Mouse (Mus musculus) CH12F3 (cell line): ENCODE results near the gene Gatd1.
"Not testable (repeated sequence)": the region's sequence is repeated elsewhere in the genome, so short reads cannot be mapped to it uniquely, and the experiment has no call there.

Source experiments
- in situ Hi-C: fragments of 300-500 bp; cut with MboI; formaldehyde crosslinking; loops from 2 replicates; pipeline ENCODE4 v1.14.3; 2020; ENCODE audit warnings: low sequenced_read_pairs

Gene Gatd1

DNA sequence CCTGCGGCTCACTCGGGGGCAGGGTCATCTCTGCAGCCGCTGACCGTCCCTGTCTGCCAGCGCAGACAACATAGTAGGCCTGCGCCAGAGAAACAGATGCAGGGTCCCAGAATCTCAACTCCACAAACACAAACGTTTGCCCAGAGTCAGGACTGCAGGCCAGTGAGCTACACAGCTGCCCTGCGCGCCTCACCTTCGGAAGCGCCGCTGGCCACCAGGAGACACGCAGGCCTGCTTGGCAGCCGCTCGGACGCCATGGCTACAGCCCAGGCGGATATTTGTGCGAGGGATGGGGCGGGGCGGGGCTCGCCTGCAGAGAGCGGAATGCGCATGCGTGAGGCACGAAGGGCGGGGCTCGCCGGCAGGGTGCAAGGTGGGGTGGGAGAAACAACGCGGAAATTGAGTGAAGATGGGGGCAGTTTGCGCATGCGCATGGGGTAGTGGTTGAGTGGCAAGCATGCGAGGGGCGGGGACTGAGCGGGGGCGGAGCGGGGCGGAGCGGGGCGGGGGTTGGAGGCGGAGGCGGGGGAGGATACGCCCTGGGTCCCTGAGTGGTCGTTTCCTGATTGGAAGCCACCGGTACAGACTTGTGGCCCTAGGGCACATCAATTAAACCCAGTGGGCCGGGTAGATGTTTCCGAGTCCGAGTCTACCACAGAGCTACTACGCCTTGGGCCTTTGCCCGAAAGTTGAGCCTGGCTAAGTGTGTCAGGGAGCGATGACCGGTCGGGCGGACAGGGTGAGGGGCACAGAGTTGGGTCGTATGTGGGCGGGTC, at the start of gene Gatd1:
Gene Gatd1, minus strand, starts transcription at position 328 of the 776 bp plus-strand sequence.
- in situ Hi-C loops: no loop called here

DNA sequence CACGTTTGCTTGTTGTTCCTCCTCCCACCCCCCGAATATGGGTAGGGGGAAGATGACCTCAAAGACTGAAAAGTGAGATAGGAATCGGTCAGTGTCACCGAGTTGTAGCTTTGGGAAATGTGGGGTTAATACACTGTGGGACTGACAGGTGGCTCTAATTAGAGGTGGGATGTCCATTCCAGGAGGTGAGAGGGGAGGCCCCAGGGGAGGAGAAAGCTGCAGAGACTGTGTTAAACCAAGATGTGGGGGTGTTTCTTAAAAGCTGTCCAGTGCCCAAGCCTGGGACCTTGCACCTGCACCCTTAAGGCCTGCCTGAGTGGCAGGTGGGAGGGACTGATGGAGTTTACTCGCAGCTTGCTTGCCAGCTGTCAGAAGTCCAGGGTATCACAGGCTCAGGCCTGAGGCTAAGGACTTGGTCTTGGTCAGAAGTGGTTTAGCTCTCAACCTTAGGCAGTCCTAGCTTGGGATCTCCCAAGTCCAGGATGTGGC, 48.4 kb upstream of the Gatd1 start:
- in situ Hi-C loops: no loop called here

DNA sequence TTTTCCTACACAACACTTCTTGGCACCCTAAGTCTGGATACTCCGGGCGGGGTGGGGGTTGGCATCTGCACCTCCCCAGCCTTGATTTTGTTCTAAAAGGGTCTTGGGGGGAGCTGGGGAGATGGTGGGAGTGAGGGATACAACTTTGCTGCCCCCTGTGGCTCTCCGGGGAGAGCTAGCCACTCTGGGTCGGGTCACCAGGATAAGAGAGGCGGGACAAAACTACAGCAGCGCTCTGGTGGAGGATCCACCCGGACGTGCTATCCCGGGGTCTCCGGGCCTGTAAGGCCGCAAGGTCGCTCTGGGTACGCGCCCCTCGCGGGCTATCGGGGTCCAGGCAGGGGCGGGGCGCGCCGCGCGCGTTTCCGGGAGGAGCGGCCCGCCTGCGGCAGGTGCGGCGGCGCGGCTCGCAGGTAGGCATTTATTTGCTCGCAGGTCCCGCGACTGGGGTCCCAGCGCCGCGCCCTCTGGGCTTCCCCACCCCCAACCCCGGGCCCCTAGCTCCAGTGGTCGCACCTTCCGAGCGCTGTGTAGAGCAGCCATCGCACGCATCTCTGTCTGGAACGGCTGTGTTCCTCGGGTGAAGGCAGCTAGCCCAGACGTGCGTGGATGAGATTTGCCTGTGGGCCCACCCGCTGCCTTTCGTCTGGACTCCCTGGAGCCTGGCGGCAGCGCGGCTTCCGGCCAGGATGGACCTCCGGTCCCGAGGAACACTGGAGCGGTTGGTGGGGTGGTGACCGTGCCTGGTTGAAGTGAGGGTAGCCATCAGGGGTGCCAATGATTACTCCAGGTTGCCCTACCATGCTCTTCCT, 47.8 kb upstream of the Gatd1 start:
- in situ Hi-C loops: no loop called here

DNA sequence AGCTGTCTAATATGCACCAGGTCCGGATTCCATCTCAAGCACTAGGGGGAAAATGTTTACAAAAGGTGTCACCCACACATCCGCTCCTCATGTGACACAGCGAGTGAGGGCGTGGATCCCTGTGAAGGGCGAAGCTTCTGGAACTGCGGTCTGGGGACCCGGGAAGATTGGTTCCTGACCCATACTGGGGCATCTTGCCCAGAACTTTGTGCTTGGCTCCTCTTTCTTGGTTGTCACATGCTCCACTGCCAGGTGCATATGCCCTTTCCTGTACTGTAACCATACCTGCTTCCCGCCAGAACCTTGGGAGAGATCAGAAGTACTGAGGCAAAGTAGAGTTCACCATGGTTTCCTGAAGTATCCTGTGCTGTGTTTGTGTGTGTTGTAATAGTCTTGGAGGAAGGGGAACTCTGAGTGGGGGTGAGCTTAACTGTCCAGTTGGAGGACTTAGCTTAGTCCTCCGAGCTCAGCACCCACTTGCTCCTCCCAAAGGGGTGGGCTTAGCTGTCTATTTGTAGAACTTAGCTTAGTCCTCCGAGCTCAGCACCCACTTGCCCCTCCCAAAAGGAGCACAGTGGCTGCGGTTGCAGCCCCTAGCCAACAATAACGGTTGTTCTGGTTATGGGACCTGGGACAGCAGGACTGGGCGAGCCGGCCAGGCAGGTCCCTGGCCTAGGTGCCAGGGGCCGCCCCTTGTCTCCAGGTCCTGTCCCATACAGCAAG, 46.6 kb upstream of the Gatd1 start, which contains the start of gene Cracr2b:
Gene Cracr2b, plus strand, starts transcription at position 704 of the 723 bp plus-strand sequence.
- in situ Hi-C loops: no loop called here

DNA sequence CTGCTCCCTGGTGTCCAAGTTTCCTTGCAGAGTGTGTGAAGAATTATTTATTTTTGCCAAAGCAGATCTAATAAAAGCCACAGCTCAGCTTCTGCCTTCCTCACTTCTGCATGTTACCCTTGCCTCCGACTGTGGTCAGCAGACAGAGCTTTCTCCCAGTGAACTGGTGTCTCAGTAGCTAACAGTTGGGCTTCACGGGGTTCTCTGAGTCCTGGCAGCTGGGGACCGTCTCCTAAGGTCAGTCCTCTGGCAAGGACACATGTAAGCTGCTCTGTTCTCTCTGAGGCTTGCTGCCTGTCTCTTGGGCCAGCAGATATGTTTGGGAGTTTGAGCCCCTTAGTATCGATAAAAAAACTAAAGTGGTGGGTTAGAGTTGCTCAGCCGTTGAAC, 46.1 kb upstream of the Gatd1 start:
- in situ Hi-C loops: no loop called here

DNA sequence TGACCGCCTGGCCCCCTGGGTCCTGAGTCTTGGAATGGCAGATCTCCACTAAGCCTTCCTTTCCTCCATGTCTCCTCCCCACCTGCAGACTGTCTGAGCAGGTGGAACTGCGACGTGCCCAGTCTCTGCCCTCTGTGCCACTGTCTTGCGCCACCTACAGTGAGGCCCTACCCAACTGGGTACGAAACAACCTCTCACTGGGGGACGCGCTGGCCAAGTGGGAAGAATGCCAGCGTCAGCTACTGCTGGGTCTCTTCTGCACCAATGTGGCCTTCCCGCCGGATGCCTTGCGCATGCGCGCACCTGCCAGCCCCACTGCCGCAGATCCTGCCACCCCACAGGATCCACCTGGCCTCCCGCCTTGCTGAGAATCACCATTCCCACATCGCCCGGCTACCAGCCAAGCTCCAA, 45.4 kb upstream of the Gatd1 start:
- in situ Hi-C loops: no loop called here

DNA sequence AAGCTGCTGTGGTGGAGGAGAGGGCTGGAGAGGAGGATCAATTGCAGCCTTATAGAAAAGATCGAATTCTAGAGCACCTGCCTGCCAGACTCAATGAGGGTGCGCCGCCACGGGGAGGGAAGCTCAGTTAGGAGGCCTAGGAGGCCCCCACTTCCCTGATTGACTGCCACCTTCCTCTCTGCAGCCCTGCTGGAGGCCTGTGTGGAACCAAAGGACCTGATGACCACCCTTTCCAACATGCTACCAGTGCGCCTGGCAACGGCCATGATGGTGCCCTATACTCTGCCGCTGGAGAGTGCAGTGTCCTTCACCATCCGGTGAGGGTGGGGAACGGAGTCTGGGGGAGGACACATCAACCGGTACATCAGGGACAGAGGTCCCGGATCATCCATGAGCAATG, 44.7 kb upstream of the Gatd1 start:
- in situ Hi-C loops: no loop called here

DNA sequence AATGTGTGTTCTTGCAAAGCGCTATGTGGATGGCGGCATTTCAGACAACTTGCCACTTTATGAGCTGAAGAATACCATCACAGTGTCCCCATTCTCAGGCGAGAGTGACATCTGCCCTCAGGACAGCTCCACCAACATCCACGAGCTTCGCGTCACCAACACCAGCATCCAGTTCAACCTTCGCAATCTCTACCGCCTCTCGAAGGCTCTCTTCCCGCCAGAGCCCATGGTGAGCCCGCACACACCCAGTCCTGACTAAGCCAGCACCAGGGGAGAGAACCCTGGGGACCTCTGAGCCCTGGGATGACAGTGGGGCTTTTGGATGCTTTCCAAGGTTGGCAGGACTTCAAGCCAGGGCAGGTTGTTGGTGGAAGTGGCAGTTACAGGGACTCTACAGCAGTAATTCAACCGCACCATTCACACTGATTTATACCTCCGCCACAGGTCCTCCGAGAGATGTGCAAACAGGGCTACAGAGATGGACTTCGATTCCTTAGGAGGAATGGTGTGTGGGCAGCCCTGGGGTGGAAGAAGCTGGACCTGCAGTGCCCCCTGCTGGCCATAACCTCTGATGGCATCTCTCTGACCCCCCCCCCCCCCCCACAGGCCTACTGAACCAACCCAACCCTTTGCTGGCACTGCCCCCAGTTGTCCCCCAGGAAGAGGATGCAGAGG, 44.2 kb upstream of the Gatd1 start:
- in situ Hi-C loops: no loop called here

DNA sequence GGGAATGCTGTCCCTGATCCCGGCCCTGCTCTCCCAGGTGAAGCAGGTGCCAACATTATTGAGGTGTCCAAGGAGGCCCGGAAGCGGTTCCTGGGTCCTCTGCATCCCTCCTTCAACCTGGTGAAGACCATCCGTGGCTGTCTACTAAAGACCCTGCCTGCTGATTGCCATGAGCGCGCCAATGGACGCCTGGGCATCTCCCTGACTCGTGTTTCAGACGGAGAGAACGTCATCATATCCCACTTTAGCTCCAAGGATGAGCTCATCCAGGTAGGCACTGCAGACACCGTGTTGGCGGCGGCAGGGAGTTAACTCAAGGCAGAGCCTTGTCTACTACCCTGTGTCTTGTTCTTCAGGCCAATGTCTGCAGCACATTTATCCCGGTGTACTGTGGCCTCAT, 43.3 kb upstream of the Gatd1 start:
- in situ Hi-C loops: no loop called here

DNA sequence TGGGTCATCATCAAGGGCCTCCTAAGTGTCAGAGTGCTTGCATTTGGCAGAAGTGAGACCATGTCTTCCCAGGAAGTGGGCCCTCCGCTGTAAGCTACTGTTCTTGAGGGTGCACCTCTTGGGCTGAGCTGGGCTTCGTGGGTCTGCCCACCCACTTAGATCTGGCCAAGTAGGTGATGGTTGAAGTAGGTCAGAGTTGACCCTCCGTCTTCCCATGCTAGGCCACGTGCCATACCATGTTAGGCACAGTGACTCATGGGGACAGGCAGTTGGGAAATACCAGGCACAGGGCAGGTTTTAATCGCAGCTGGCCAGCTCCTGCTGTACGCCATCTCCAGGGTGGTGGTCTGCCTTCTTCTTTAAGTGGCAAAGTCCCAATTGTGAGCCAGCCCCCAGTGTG, 42.8 kb upstream of the Gatd1 start:
- in situ Hi-C loops: no loop called here

DNA sequence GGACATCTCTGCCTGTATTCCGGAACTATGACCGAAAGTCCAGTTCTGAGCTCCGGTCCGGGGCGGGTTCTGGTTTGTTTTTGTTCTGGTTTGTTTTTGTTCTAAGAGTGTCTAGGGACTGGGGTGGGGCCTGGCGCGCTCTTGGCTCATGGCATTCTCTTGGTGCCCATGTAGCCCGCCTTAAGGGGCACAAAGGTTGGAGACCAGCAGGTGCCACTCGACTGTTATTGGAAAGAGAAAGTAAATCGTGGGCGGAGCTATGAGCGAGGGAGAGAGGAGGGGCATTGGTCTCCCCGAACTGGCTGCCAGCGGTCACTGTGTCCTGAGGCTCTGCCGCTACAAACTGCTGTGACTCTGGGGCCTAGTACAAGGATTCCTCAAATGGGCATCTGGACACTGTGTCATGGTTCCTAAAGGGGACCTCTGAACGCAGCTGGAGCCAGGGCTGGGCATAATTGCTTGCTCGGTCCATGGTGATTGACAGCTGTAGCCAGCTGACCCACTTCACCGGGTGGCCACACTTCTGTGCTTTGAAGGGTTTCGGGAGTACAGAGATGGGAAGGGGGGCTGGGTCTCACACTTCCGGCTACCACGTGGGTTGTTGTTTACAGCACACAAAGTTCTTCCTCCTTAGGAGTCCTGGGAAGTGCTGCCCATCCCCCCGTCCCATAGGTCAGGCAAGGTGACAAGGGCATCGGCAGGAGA, 41.8 kb upstream of the Gatd1 start:
- in situ Hi-C loops: no loop called here

DNA sequence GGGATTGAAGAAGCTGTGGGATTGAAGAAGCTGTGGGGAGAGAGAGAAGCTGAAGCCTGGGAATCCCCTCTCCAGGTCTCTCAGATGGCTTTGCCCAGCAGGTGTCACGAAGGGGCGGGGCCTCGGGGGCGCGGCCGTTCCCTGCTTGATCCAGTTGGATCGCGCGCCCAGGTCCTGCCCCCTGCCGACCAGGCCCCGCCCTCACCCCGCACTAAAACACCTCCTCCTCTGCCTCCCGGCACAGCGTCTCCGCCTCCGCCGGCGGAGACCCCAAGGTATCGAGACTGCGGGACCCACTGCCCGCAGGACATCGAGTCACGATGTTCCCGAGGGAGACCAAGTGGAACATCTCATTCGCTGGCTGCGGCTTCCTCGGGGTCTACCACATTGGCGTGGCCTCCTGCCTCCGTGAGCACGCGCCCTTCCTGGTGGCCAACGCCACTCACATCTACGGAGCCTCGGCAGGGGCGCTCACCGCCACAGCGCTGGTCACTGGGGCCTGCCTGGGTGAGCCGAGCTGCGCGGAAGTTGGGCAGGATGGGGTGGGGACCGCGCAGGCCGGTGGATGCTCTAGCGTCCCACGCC, 41.1 kb upstream of the Gatd1 start, which contains the start of gene Pnpla2:
Gene Pnpla2, plus strand, starts transcription at position 232 of the 585 bp plus-strand sequence.
- in situ Hi-C loops: no loop called here

DNA sequence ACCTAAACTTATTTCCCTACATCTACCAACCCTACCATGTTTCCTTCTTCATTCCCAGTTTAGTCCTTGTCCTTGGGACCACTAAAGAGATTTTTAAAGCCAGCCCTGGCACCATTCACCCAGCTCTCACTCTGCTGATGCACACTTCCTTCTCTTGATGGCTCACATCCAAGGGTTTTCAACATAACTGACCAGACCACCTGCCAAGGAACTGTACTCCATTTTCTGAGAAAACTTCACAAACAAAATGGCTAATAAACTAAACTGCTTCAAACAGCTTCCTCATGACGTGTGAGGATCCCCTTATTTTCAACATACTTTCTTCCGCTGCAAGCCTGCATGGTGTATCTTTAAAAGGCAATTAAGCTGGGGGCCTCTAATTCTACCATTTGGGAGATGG, 39.7 kb upstream of the Gatd1 start:
- in situ Hi-C loops: no loop called here

DNA sequence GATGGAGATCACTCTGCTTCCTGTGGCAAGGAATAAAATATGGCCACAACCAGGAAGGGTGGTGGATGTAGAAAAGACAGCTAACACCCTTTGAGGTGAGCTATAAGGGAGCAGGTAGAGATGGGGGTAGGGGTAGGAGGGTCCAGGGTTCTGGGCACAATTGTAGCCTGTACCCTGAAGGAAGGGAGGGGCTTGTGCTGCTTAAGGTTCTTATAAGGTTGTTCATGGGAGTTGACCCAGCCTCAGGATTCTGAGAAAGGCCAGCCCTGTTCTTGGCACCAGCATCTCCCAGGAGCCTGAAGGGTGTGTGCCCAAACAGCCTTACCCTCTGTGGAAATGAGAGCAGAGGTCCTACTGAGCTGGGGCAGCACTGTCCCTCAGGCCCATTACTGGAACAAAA, 38.0 kb upstream of the Gatd1 start:
- in situ Hi-C loops: no loop called here

DNA sequence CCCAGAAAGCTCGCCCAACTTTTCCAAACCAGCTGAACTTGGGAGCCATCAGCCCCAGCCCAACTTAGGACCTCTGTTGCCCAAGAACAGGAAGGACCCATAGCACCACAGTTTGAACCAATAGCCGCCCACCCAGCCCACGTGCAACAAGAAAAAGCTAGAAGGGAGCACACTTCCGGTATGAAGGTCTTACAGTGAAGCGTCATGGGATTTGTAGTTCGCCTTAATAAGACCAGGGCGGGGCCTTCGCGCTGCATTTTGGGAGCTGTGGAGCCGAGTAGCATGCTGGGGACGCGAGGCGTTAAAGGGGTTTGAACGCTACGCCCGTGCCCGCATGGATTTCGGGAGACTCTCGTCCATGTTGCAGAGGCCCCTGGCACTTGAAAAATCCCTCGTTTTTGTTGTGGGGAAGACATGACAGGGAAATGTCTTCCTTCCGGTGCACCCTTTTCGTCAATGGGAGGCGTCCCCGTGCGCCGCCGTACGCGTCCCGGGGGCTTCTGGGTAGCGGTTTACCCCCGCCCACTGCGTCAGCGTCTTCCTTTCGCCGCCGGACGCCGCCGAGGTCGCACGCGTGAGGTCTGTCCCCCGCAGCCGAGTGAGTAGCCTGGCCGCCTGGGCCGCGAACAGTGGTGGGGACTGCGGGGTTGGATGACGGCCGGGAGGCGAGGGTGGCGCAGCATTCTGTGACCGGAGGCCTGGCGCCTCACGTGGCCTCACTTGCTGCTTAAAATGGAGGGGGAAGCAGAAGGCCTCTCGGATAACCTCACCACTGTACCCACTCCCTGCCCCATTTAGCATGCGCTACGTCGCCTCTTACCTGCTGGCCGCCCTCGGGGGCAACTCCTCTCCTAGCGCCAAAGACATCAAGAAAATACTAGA, 33.4 kb upstream of the Gatd1 start, which contains the start of gene Rplp2:
Gene Rplp2, plus strand, starts transcription at position 261 of the 882 bp plus-strand sequence.
- in situ Hi-C loops: no loop called here

DNA sequence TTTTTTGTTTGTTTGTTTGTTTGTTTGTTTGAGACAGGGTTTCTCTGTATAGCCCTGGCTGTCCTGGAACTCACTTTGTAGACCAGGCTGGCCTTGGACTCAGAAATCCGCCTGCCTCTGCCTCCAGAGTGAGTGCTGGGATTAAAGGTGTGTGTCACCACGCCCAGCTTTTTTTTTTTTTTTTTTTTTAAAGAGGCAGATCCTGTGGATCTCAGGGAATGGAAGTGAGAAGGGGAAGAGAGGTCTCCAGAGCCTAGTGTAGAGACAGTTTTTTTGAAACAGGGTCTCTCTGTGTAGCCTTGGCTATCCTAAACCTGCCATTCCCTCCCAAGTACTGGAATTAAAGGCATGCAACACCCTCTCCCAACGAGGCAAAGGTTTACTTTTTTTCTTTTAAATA, 32.4 kb upstream of the Gatd1 start:
- in situ Hi-C loops: not testable (repeated sequence)

DNA sequence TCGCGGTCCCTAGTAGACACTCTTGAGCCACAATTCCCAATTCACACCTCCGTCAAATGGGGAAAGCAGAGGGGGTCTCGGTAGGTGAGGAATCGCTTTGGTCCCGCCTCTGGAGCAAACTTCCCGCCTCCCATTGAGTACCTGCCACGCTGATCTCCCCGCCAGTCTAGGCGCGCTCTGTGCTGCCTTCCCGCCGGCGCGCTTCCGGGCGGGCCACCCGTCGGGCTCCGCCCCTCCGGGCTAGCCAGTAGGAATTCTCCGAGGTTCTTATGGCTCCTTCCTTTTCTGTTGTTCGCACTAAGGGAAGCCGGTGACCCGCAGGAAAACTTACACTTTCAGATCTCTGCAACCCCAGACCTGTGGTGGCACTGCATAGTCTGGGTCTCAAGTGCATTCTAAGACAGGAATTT, 29.9 kb upstream of the Gatd1 start, which contains the start of gene Pidd1:
Gene Pidd1, minus strand, starts transcription at position 198 of the 410 bp plus-strand sequence.
- in situ Hi-C loops: no loop called here

DNA sequence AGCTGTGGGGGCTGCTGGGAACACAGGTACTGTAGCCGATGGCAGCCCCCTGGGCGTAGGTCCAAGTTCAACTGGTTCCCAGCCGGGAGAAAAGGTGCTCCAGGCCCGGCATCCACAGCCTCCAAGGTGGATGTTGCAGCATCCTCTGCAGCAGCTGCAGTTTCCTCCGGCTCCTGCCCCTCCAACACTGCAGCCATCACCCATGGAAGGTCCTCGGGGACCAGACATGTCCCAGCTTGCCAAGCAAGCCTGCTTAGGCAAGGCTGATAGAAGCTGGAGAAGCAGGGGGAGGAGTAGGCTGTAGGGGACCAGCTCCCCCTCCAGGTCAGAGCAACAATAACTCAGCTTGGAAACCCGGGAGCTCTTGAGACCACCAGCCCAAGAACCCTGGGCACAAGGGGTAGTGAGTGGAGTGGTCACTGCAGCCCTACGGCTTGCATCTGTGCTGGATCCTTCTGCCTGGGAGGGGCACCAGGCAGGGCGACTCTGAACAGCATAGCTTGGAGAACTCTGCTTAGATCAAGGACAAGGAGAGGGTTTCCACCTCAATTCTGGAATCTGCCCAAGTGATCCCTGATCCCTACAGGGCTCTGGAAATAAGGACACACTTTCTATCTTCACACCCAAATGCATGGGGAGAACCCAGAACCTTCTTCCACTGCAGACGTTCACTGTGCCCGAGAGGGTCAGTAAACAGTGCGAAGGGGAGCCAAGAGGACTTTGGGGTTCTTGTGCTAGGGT, 29.3 kb upstream of the Gatd1 start:
- in situ Hi-C loops: no loop called here
